Mouse (Mus musculus): Measurements from ENCODE around the gene Phb2. TPM values are rescaled to one million over a fixed set of nuclear protein-coding genes. Genes with fewer than 3 reads are reported as not detected.

Gene Phb2
- polyA plus RNA-seq, 1 experiment from 2014 or later = 308 TPM

DNA sequence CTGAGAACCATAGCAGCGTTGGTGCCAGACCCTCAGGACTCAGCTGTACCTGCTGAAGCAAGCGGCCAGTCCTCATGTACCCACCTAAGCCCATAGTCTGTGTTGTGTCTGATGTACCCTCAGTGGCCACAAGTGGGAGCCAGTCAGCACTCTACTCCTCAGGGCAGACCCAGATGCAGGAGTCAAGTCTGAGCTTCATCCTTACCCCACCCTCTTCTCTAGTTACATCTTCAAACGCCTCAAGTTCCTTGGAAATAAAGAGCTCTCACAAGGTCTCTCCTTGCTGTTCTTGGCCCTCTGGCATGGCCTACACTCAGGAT, 9.4 kb upstream of the Phb2 start:
- H3K36me3 ChIP-seq (replicated peaks; ENCODE audit: insufficient read depth, low read length) = peaks cover 77% of the 10 kb centered on the region
- no peak overlapping the region for H3K4me2 ChIP-seq (ENCODE audit: low read depth, low read length)
- no peaks in the 10 kb centered on the region for H3K27me3 ChIP-seq (ENCODE audit: insufficient read depth, low read length)
- ATAC-seq (no peak), DNase-seq (peak; percentile 71)
- no peak for TF ChIP-seq EP300 (IDR thresholded peaks at IDR 0.05; ENCODE audit: low read depth)
- peak; percentile 89 for TF ChIP-seq CTCF (IDR thresholded peaks at IDR 0.05; ENCODE audit: low read depth)
- H3K4me3 ChIP-seq (ENCODE audit: low read depth, low read length) = no peak overlapping the region
- H3K9me3 ChIP-seq (ENCODE audit: low read length) = no peaks in the 10 kb centered on the region
- no peak overlapping the region for H3K9ac ChIP-seq (replicated peaks)
- H3K27ac ChIP-seq (ENCODE audit: low read depth) = no peak overlapping the region
- H3K4me1 ChIP-seq (ENCODE audit: insufficient read depth) = peaks cover 11% of the 10 kb centered on the region
- WGBS (ENCODE audit: insufficient replicate concordance) = 54% methylated on average over 3 of the region's 3 CpGs

DNA sequence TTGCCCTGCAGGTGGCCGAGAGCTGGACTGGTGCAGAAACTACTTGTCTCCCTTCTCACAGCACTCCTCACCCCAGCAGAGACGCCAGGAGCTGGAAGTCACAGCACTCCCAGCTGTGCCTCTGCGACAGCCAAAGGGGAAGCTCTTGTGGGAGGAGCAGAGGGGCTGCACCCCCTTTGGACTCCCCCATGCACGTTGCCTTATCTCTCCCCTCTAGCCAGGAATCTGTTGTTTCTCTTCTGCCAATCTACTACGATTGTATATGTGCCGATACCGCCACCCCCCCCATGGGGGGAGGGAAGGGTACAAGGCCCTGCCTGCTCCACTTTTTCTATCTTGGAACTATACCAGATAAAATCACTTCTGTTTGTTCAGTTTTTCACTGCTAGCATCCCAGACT, 8.3 kb upstream of the Phb2 start:
- H3K36me3 ChIP-seq (replicated peaks; ENCODE audit: insufficient read depth, low read length) = peaks cover 72% of the 10 kb centered on the region

DNA sequence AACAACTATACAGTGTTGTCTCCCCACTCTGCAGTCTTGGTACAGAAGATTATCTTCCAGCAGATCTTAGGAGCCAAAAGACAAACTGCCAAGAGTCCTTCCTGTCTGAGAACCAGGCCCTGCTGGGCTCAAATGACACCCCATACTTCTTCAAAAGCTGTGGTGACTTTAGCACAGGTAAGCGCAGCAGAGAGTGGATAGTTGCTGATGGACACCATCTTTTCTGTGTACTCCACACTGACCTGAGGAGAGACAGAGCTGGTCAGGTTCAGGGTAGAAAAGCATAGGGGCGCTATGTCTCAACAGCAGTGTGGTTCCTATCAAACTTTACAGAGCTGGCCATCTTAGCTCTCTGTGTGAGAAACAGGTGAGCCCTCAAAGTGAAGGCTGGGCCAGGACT, 7.7 kb upstream of the Phb2 start:
- Histone ChIP-seq H3K4me1 (ENCODE audit: insufficient read depth) (peaks cover 10% of the 10 kb centered on the region; the same call in 1 of the 2 replicates), H3K4me2 (ENCODE audit: low read depth, low read length) (no peak overlapping the region), H3K9me3 (ENCODE audit: low read length) (no peaks in the 10 kb centered on the region), H3K27me3 (ENCODE audit: insufficient read depth, low read length) (no peaks in the 10 kb centered on the region), H3K27ac (ENCODE audit: low read depth) (no peak overlapping the region), H3K9ac (replicated peaks) (no peak overlapping the region), H3K4me3 (ENCODE audit: low read depth, low read length) (no peak overlapping the region), H3K36me3 (replicated peaks; ENCODE audit: insufficient read depth, low read length) (peaks cover 65% of the 10 kb centered on the region)
- DNase-seq (no peak), ATAC-seq (no peak)
- TF ChIP-seq CTCF (IDR thresholded peaks at IDR 0.05; ENCODE audit: low read depth) (no peak), EP300 (IDR thresholded peaks at IDR 0.05; ENCODE audit: low read depth) (no peak)
- WGBS (ENCODE audit: insufficient replicate concordance) = 93% methylated on average over 2 of the region's 2 CpGs

More for the DNA sequence above, 8.3 kb upstream of the Phb2 start:
- Histone ChIP-seq H3K9me3 (ENCODE audit: low read length) (no peaks in the 10 kb centered on the region), H3K27me3 (ENCODE audit: insufficient read depth, low read length) (no peaks in the 10 kb centered on the region), H3K9ac (replicated peaks) (no peak overlapping the region), H3K4me1 (ENCODE audit: insufficient read depth) (peaks cover 13% of the 10 kb centered on the region), H3K4me2 (ENCODE audit: low read depth, low read length) (no peak overlapping the region), H3K27ac (ENCODE audit: low read depth) (no peak overlapping the region), H3K4me3 (ENCODE audit: low read depth, low read length) (no peak overlapping the region)
- DNase-seq (no peak), ATAC-seq (no peak)
- no peak for TF ChIP-seq EP300 (IDR thresholded peaks at IDR 0.05; ENCODE audit: low read depth)
- TF ChIP-seq CTCF (IDR thresholded peaks at IDR 0.05; ENCODE audit: low read depth) = no peak
- 58% methylated on average over 7 of the region's 7 CpGs for WGBS (ENCODE audit: insufficient replicate concordance)

DNA sequence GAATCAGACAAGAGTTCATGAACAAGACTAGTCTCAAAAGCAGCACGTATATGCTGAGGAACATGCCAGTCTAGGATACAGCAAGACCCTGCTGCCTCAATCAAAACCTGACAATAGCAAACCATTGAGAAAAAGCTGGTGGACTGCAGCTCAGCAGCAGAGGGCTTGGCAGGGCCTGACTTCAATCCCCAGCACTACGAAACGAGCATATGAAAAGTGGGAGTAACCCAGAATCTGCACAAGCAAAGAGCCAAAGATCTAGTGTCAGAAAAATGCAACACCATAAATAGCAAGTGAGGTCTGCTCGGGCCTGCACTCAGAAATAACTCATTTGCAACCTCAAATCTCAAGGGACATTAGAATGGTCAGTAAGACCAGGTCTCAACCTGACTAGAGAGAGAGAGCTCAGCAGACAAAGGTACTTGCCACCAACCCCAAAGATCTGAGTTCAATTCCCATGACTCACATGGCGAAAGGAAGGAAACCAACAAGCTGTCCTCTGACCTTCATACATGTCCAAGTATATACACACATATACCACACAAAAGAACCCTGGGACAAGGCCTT, 6.0 kb upstream of the Phb2 start:
- TF ChIP-seq CTCF (IDR thresholded peaks at IDR 0.05; ENCODE audit: low read depth) = no peak
- no peak for TF ChIP-seq EP300 (IDR thresholded peaks at IDR 0.05; ENCODE audit: low read depth)
- no peak overlapping the region for H3K4me2 ChIP-seq (ENCODE audit: low read depth, low read length)
- no peak overlapping the region for H3K27ac ChIP-seq (ENCODE audit: low read depth)
- no peaks in the 10 kb centered on the region for H3K9me3 ChIP-seq (ENCODE audit: low read length)
- H3K9ac ChIP-seq (replicated peaks) = no peak overlapping the region
- H3K4me3 ChIP-seq (ENCODE audit: low read depth, low read length) = no peak overlapping the region
- peaks cover 58% of the 10 kb centered on the region for H3K36me3 ChIP-seq (replicated peaks; ENCODE audit: insufficient read depth, low read length)
- H3K4me1 ChIP-seq (ENCODE audit: insufficient read depth) = peaks cover 20% of the 10 kb centered on the region
- DNase-seq = no peak
- no peak for ATAC-seq
- 80% methylated on average over 5 of the region's 5 CpGs for WGBS (ENCODE audit: insufficient replicate concordance)
- no peaks in the 10 kb centered on the region for H3K27me3 ChIP-seq (ENCODE audit: insufficient read depth, low read length)

DNA sequence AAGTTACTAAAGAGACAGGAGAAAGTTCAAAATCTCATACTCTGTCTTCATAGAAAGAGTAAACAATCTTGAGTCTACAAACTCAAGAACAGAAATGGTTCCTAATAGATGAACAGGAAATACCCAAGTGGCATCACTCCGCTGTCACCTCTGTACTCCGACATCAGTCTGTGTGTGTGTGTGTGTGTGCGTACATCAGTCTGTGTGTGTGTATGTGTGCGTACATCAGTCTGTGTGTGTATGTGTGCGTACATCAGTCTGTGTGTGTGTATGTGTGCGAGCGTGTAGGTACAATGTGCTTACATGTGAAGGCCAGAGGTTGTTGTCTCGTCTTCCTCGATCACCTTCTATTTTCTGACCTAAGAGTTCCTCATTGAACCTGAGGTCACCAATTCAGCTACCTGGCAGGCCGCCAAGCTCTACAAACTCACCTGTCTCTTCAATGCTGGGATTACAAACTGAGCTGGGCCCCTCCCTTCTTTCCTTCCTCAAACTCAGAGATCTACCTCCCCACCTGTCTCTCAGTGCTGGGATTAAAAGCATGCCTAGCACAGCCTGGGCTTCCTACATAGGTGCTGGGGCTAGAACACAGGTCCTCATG, 3.7 kb upstream of the Phb2 start:
- Histone ChIP-seq H3K4me1 (ENCODE audit: insufficient read depth) (peaks cover 31% of the 10 kb centered on the region), H3K9ac (replicated peaks) (no peak overlapping the region), H3K4me2 (ENCODE audit: low read depth, low read length) (no peak overlapping the region), H3K36me3 (replicated peaks; ENCODE audit: insufficient read depth, low read length) (peaks cover 36% of the 10 kb centered on the region), H3K27ac (ENCODE audit: low read depth) (peak overlapping the region; percentile 11; the same call in 1 of the 2 replicates), H3K27me3 (ENCODE audit: insufficient read depth, low read length) (no peaks in the 10 kb centered on the region), H3K4me3 (ENCODE audit: low read depth, low read length) (no peak overlapping the region), H3K9me3 (ENCODE audit: low read length) (no peaks in the 10 kb centered on the region)
- DNase-seq (peak; percentile 73), ATAC-seq (no peak)
- TF ChIP-seq EP300 (IDR thresholded peaks at IDR 0.05; ENCODE audit: low read depth) (no peak), CTCF (IDR thresholded peaks at IDR 0.05; ENCODE audit: low read depth) (no peak)
- WGBS (ENCODE audit: insufficient replicate concordance) = 84% methylated on average over 10 of the region's 10 CpGs

DNA sequence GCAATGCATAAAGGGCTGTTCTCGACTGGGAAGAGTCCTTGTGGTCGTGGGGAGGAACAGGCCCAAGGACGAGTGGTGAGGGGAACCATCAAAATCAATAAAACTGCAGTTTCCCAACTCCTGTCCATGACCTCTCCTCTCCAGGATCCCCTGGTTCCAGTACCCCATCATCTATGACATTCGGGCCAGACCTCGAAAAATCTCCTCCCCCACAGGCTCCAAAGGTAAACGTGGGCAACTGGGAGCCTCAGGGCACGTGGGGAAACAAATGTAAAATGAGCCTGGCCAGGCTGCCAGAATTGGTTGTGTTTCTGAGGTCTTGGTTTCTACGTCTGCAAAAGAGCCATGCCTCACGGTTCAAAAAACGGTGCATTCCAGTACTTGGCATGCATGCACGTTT, 782 bp downstream of the Phb2 start:
- 10% methylated on average over 11 of the region's 11 CpGs for WGBS (ENCODE audit: insufficient replicate concordance)
- no peak for ATAC-seq

More for the DNA sequence above, 782 bp downstream of the Phb2 start:
- Histone ChIP-seq H3K4me1 (ENCODE audit: insufficient read depth) (peaks cover 39% of the 10 kb centered on the region), H3K4me2 (ENCODE audit: low read depth, low read length) (peak overlapping the region; percentile 97), H3K9me3 (ENCODE audit: low read length) (no peaks in the 10 kb centered on the region), H3K27me3 (ENCODE audit: insufficient read depth, low read length) (no peaks in the 10 kb centered on the region), H3K9ac (replicated peaks) (peak overlapping the region; percentile 92), H3K4me3 (ENCODE audit: low read depth, low read length) (peak overlapping the region; percentile 83), H3K36me3 (replicated peaks; ENCODE audit: insufficient read depth, low read length) (peaks cover 34% of the 10 kb centered on the region), H3K27ac (ENCODE audit: low read depth) (peak overlapping the region; percentile 91)
- TF ChIP-seq CTCF (IDR thresholded peaks at IDR 0.05; ENCODE audit: low read depth) = no peak
- TF ChIP-seq EP300 (IDR thresholded peaks at IDR 0.05; ENCODE audit: low read depth) = no peak
- DNase-seq = no peak

All from liver, postnatal 0 days (tissue).